Mouse (Mus musculus) bone marrow, adult 2 months (tissue): ENCODE measurements around the gene Mrgprd.

Experiments used
- CTCF ChIP-seq: fragments of 200-500 bp; IDR thresholded peaks from 2 replicates; pipeline ENCODE4 v1.5.1; 2011; ENCODE audit warnings: low read length, control low read depth; ENCODE audit not compliant: control insufficient read depth, insufficient read depth
- POLR2A ChIP-seq: fragments of 200-500 bp; IDR thresholded peaks from 2 replicates; pipeline ENCODE4 v1.6.1; 2011; ENCODE audit warnings: low read depth, mild to moderate bottlenecking, control low read depth, low read length, borderline replicate concordance; ENCODE audit not compliant: control insufficient read depth

DNA sequence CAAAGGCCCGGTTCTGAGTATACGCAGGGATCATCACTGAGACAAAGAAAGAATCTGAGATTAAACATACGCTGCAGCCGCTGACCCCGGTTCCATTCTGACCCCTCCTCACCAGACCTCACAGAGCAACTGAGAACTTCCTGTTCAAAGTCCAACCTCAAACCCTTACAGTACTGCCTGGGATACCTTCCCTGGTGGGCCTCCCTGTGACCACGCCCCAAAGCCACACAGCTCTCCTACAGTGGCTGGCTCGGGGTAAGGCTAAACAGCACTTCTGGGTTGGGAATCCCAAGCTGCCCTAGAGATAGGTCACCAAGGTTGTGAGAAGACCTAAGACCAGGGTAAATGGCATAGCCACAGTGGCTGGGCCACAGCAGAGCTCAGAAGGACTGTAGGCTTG is 45.7 kb upstream of the Mrgprd start:
- no peak for TF ChIP-seq POLR2A
- TF ChIP-seq CTCF: no peak
